Mouse (Mus musculus) lung, embryonic 16.5 days (tissue): ENCODE results near the gene Map3k20. TPM values are rescaled to one million over a fixed set of nuclear protein-coding genes. Genes with fewer than 3 reads are reported as not detected.
A peak's percentile ranks its signal among the peaks of the same experiment; 100 is the strongest.

ENCODE experiments used
- ATAC-seq: fragments of 200-750 bp; cut with Nextera tagmentation; 2 replicates; pipeline ENCODE4 v1.8.0; 2017; ENCODE audit warnings: low read depth, mild to moderate bottlenecking, moderate library complexity
- H3K27ac ChIP-seq: fragments of 300-500 bp; sonication (generic); 2 replicates; pipeline ENCODE4 v1.5.1; 2014; ENCODE audit warnings: mild to moderate bottlenecking, control low read depth, low read length
- H3K27me3 ChIP-seq: fragments of 300-500 bp; sonication (generic); 2 replicates; pipeline ENCODE4 v1.6.1; 2014; ENCODE audit warnings: low read depth, low read length, mixed read lengths; ENCODE audit not compliant: control insufficient read depth, insufficient read depth
- H3K36me3 ChIP-seq: fragments of 300-500 bp; sonication (generic); 2 replicates; pipeline ENCODE4 v1.6.1; 2014; ENCODE audit warnings: low read length; ENCODE audit not compliant: control insufficient read depth, insufficient read depth
- H3K4me1 ChIP-seq: fragments of 300-500 bp; sonication (generic); replicated peaks from 2 replicates; pipeline ENCODE4 v1.6.1; 2014; ENCODE audit warnings: low read length, mixed read lengths; ENCODE audit not compliant: control insufficient read depth, insufficient read depth
- H3K4me2 ChIP-seq: fragments of 300-500 bp; sonication (generic); 2 replicates; pipeline ENCODE4 v1.6.1; 2014; ENCODE audit warnings: low read depth, low read length, control low read depth
- H3K4me3 ChIP-seq: fragments of 300-500 bp; sonication (generic); 2 replicates; pipeline ENCODE4 v1.5.1; 2014; ENCODE audit warnings: mild to moderate bottlenecking, low read length, control low read depth
- H3K9ac ChIP-seq: fragments of 300-500 bp; sonication (generic); 2 replicates; pipeline ENCODE4 v1.6.1; 2014; ENCODE audit warnings: low read length, control low read depth
- H3K9me3 ChIP-seq: fragments of 300-500 bp; sonication (generic); 2 replicates; pipeline ENCODE4 v1.6.1; 2016; ENCODE audit warnings: low read length; ENCODE audit not compliant: control insufficient read depth
- WGBS: fragments of 180-500 bp; shearing (Covaris S2); extraction: QIAGEN DNeasy Blood & Tissue Kit; methylation state at CpG from one replicate; pipeline ENCODE4 v1.1.7; 2014; 5-methylcytosine and 5-hydroxymethylcytosine counted together
- polyA plus RNA-seq: library from polyadenylated mRNA; unstranded; fragments of >200 nt; fragmentation: Nextera tagmentation; extraction: Ambion mirVana; gene quantifications from 2 replicates; pipeline ENCODE4 v1.2.1, GENCODE M21; 2015

Gene Map3k20
- polyA plus RNA-seq, 1 experiment from 2014 or later = 31.6 TPM

- Histone ChIP-seq H3K4me1 (peaks cover 25% of the 10 kb centered on the region), H3K27ac (no peak overlapping the region), H3K27me3 (no peaks in the 10 kb centered on the region), H3K4me3 (no peak overlapping the region), H3K36me3 (no peaks in the 10 kb centered on the region), H3K9me3 (no peaks in the 10 kb centered on the region), H3K9ac (no peak overlapping the region), H3K4me2 (no peak overlapping the region)
- no peak for ATAC-seq
- 87% methylated on average over 1 of the region's 1 CpGs for WGBS
These were observed 5.7 kb downstream of the Map3k20 start for GRCm38 (mm10) chr2:72291103-72291502.

- Histone ChIP-seq H3K4me1 (peaks cover 28% of the 10 kb centered on the region), H3K27ac (no peak overlapping the region), H3K4me2 (no peak overlapping the region), H3K9ac (no peak overlapping the region), H3K4me3 (no peak overlapping the region), H3K9me3 (no peaks in the 10 kb centered on the region), H3K27me3 (no peaks in the 10 kb centered on the region), H3K36me3 (no peaks in the 10 kb centered on the region)
- 77% methylated on average over 8 of the region's 8 CpGs for WGBS
- no peak for ATAC-seq
These were observed 7.1 kb downstream of the Map3k20 start for GRCm38 (mm10) chr2:72292573-72292972.

- Histone ChIP-seq H3K4me2 (no peak overlapping the region), H3K9ac (no peak overlapping the region), H3K36me3 (peaks cover 2% of the 10 kb centered on the region), H3K27ac (no peak overlapping the region), H3K9me3 (no peaks in the 10 kb centered on the region), H3K4me1 (peaks cover 17% of the 10 kb centered on the region), H3K27me3 (no peaks in the 10 kb centered on the region), H3K4me3 (no peak overlapping the region)
- no peak for ATAC-seq
- 77% methylated on average over 6 of the region's 6 CpGs for WGBS
These were observed 9.6 kb downstream of the Map3k20 start for GRCm38 (mm10) chr2:72294994-72295393.

GRCm38 (mm10) chr2:72296984-72297715 is 11.7 kb downstream of the Map3k20 start:
- peaks cover 17% of the 10 kb centered on the region for H3K4me1 ChIP-seq
- H3K4me2 ChIP-seq = peak overlapping the region; percentile 44
- no peaks in the 10 kb centered on the region for H3K27me3 ChIP-seq
- H3K9me3 ChIP-seq = no peaks in the 10 kb centered on the region
- peak overlapping the region; percentile 82 for H3K27ac ChIP-seq
- peak overlapping the region; percentile 45; the same call in 1 of the 2 replicates for H3K9ac ChIP-seq
- H3K4me3 ChIP-seq = no peak overlapping the region
- no peak for ATAC-seq
- WGBS = 66% methylated on average over 10 of the region's 10 CpGs
- H3K36me3 ChIP-seq = peaks cover 2% of the 10 kb centered on the region

- peaks cover 17% of the 10 kb centered on the region for H3K4me1 ChIP-seq
- whole genome bisulfite sequencing = 23% methylated on average over 10 of the region's 10 CpGs
- ATAC-seq = peak; percentile 89
- no peaks in the 10 kb centered on the region for H3K9me3 ChIP-seq
- peak overlapping the region; percentile 44 for H3K4me2 ChIP-seq
- peak overlapping the region; percentile 82 for H3K27ac ChIP-seq
- H3K4me3 ChIP-seq = peak overlapping the region; percentile 27
- H3K27me3 ChIP-seq = no peaks in the 10 kb centered on the region
- H3K9ac ChIP-seq = peak overlapping the region; percentile 45; the same call in 1 of the 2 replicates
- peaks cover 2% of the 10 kb centered on the region for H3K36me3 ChIP-seq
These were observed 12.3 kb downstream of the Map3k20 start for GRCm38 (mm10) chr2:72297716-72298082.

- H3K4me3 ChIP-seq = no peak overlapping the region
- peak; percentile 3; the same call in 1 of the 2 replicates for ATAC-seq
- peaks cover 2% of the 10 kb centered on the region for H3K36me3 ChIP-seq
- H3K27ac ChIP-seq = peak overlapping the region; percentile 82
- no peaks in the 10 kb centered on the region for H3K27me3 ChIP-seq
- H3K4me2 ChIP-seq = peak overlapping the region; percentile 44
- 48% methylated on average over 4 of the region's 4 CpGs for WGBS
- no peaks in the 10 kb centered on the region for H3K9me3 ChIP-seq
- no peak overlapping the region for H3K9ac ChIP-seq
- H3K4me1 ChIP-seq = peaks cover 17% of the 10 kb centered on the region
These were observed 13.0 kb downstream of the Map3k20 start for GRCm38 (mm10) chr2:72298406-72298805.

GRCm38 (mm10) chr2:72301194-72301916 is 15.9 kb downstream of the Map3k20 start:
- no peak for ATAC-seq

GRCm38 (mm10) chr2:72305738-72306137 is 20.3 kb downstream of the Map3k20 start:
- WGBS = 85% methylated on average over 7 of the region's 7 CpGs
- no peak overlapping the region for H3K4me2 ChIP-seq
- H3K9ac ChIP-seq = no peak overlapping the region
- no peaks in the 10 kb centered on the region for H3K27me3 ChIP-seq
- H3K27ac ChIP-seq = no peak overlapping the region
- H3K9me3 ChIP-seq = no peaks in the 10 kb centered on the region
- H3K4me3 ChIP-seq = no peak overlapping the region
- H3K4me1 ChIP-seq = peaks cover 8% of the 10 kb centered on the region
- peaks cover 7% of the 10 kb centered on the region for H3K36me3 ChIP-seq
- ATAC-seq = no peak

More at GRCm38 (mm10) chr2:72301194-72301916, 15.9 kb downstream of the Map3k20 start:
- Histone ChIP-seq H3K9ac (no peak overlapping the region), H3K36me3 (peaks cover 10% of the 10 kb centered on the region), H3K27ac (no peak overlapping the region), H3K4me2 (no peak overlapping the region), H3K27me3 (no peaks in the 10 kb centered on the region), H3K4me1 (peaks cover 14% of the 10 kb centered on the region), H3K9me3 (no peaks in the 10 kb centered on the region), H3K4me3 (no peak overlapping the region)
- WGBS = 66% methylated on average over 9 of the region's 9 CpGs

- Histone ChIP-seq H3K27ac (no peak overlapping the region), H3K27me3 (no peaks in the 10 kb centered on the region), H3K36me3 (peaks cover 7% of the 10 kb centered on the region), H3K4me2 (no peak overlapping the region), H3K4me1 (peaks cover 24% of the 10 kb centered on the region), H3K9ac (no peak overlapping the region), H3K9me3 (no peaks in the 10 kb centered on the region), H3K4me3 (no peak overlapping the region)
- WGBS = 69% methylated on average over 5 of the region's 5 CpGs
- no peak for ATAC-seq
These were observed 22.9 kb downstream of the Map3k20 start for GRCm38 (mm10) chr2:72308351-72308750.
